Mouse (Mus musculus) left cerebral cortex, postnatal 25 days (tissue): ENCODE results near the gene Ncmap. TPM values are rescaled to one million over a fixed set of nuclear protein-coding genes. Genes with fewer than 3 reads are reported as not detected.
A peak's percentile ranks its signal among the peaks of the same experiment; 100 is the strongest.

Experiments used
- DNase-seq, 2 experiments: peaks; one replicate each; pipeline ENCODE4 v3.0.0; 2022; ENCODE audit warnings: low spot score in 2 of 2, mixed read lengths in 1 of 2
- intact Hi-C: fragments of 180-260 bp; cut with DNase I; formaldehyde crosslinking; loops from one replicate; pipeline ENCODE4 v1.15.1; 2025
- total RNA-seq, 2 experiments: library from RNA; stranded (reverse); gene quantifications; 2 replicates each; pipeline ENCODE4 v1.2.3; 2021

The Ncmap gene
- total RNA-seq, 2 experiments from 2014 or later: 0.46 to 1.2 TPM

GRCm38 (mm10) chr4:135404916-135405315 lies 6.9 kb upstream of the Ncmap start:
- intact Hi-C loops: no loop called here
- no peak for DNase-seq

- no peak for DNase-seq
- intact Hi-C loops: no loop called here
Measured at GRCm38 (mm10) chr4:135404048-135404447, 6.0 kb upstream of the Ncmap start.

- no peak for DNase-seq
- intact Hi-C loops: no loop called here
Measured at GRCm38 (mm10) chr4:135401881-135402280, 3.9 kb upstream of the Ncmap start.

GRCm38 (mm10) chr4:135397551-135397950 lies 476 bp downstream of the Ncmap start:
- intact Hi-C loops: no loop called here

GRCm38 (mm10) chr4:135396303-135396702 lies 1.7 kb downstream of the Ncmap start:
- intact Hi-C loops: no loop called here
- DNase-seq: no peak

More at GRCm38 (mm10) chr4:135397551-135397950, 476 bp downstream of the Ncmap start:
- DNase-seq: no peak

GRCm38 (mm10) chr4:135395375-135395774 lies 2.7 kb downstream of the Ncmap start:
- intact Hi-C loops: no loop called here
- no peak for DNase-seq

GRCm38 (mm10) chr4:135394666-135395065 lies 3.4 kb downstream of the Ncmap start:
- DNase-seq: no peak
- intact Hi-C loops: no loop called here

- intact Hi-C loops: no loop called here
- DNase-seq: no peak
Measured at GRCm38 (mm10) chr4:135393381-135393780, 4.6 kb downstream of the Ncmap start.

GRCm38 (mm10) chr4:135392801-135393200 lies 5.2 kb downstream of the Ncmap start:
- no peak for DNase-seq
- intact Hi-C loops: no loop called here

GRCm38 (mm10) chr4:135391014-135391413 lies 7.0 kb downstream of the Ncmap start:
- intact Hi-C loops: no loop called here
- no peak for DNase-seq

- intact Hi-C loops: no loop called here
- no peak for DNase-seq
Measured at GRCm38 (mm10) chr4:135385614-135386013, 12.4 kb downstream of the Ncmap start.

GRCm38 (mm10) chr4:135382316-135382715 lies 15.7 kb downstream of the Ncmap start:
- intact Hi-C loops: loop anchor here (1.0 to 5.0 kb wide), 2 partner anchors 29 to 285 kb away; no protein-coding TSS in a partner anchor
- DNase-seq: peak; percentile 60 to 73

- intact Hi-C loops: loop anchor here (5.0 kb wide), 1 partner anchor 286 kb away; no protein-coding TSS in a partner anchor
- DNase-seq: no peak
Measured at GRCm38 (mm10) chr4:135381355-135381754, 16.7 kb downstream of the Ncmap start.

- intact Hi-C loops: no loop called here
- no peak for DNase-seq
Measured at GRCm38 (mm10) chr4:135377241-135377640, 20.8 kb downstream of the Ncmap start.

- intact Hi-C loops: no loop called here
- DNase-seq: no peak
Measured at GRCm38 (mm10) chr4:135375444-135375843, 22.6 kb downstream of the Ncmap start.

GRCm38 (mm10) chr4:135373299-135373698 lies 24.7 kb downstream of the Ncmap start:
- intact Hi-C loops: no loop called here
- no peak for DNase-seq

- no peak for DNase-seq
- intact Hi-C loops: no loop called here
Measured at GRCm38 (mm10) chr4:135370372-135370771, 27.7 kb downstream of the Ncmap start.

- intact Hi-C loops: no loop called here
- peak in 1 of 2 experiments; percentile 12 for DNase-seq
Measured at GRCm38 (mm10) chr4:135362828-135363227, 35.2 kb downstream of the Ncmap start.

GRCm38 (mm10) chr4:135361722-135362121 lies 36.3 kb downstream of the Ncmap start:
- intact Hi-C loops: no loop called here

GRCm38 (mm10) chr4:135358736-135359135 lies 39.3 kb downstream of the Ncmap start:
- intact Hi-C loops: loop anchor here (1.0 kb wide), 1 partner anchor 53 kb away; no protein-coding TSS in a partner anchor

More at GRCm38 (mm10) chr4:135361722-135362121, 36.3 kb downstream of the Ncmap start:
- no peak for DNase-seq

GRCm38 (mm10) chr4:135357221-135357920 lies 40.7 kb downstream of the Ncmap start:
- DNase-seq: no peak
- intact Hi-C loops: no loop called here

More at GRCm38 (mm10) chr4:135358736-135359135, 39.3 kb downstream of the Ncmap start:
- DNase-seq: peak; percentile 15 to 23
